Mouse (Mus musculus): ENCODE data around the gene Tomm40. TPM values are rescaled to one million over a fixed set of nuclear protein-coding genes. Genes with fewer than 3 reads are reported as not detected.
"Not testable (repeated sequence)": the region's sequence is repeated elsewhere in the genome, so short reads cannot be mapped to it uniquely, and the experiment has no call there.

The Tomm40 gene
- polyA plus RNA-seq, 2 experiments = 101 to 124 TPM

DNA sequence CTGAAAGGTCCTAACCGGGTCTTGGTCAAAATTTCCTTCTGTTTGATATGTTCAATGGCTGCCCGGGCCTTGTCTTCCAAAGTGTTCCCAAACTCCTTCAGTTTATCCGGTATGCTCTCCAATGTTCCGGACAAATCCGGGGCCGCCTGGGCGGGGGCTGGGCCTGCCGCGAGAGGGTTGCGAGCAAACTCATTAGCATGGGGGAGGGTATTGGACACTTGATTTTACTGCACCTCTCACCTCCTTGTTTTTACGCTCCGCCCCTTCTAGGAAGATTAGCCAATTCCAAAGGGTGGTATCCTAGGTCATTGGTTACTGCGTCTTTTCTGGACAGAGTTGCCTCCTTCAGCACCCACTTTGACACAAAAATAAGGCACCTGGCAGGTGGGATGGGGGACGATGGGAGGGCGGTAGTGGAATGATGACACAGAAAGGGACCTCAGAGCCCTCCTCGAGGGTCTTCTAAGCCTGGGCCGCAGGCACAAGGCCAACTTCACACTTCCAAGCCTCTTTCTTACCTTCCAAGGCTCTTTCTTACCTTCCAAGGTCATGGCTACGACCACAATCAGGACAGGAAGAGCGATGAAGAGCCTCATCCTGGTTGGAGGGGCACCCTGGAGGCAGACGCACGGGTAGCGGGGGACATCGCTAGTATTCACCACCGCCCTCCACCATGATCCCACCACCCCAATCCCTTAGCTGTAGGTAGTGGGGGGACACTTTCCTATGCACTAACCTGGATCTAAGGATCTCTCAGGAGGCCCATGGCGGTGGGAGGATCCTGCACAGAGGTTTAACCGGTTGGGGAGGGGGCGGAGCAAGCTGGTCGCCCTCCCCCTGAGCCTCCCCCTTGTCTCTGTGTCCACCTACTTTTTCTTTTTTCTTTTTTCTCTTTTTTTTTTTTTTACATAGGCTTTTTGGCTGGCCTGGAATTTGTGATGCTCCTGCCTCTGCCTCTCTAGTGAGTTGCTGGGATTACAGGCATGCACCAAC is 23.1 kb downstream of the Tomm40 start, which contains the start of gene Apoc1:
Gene Apoc1, minus strand, starts transcription at position 788 of the 993 bp plus-strand sequence.
- Histone ChIP-seq H3K27ac (replicated peaks; ENCODE audit: low read depth, low read length) (no peak within 1 kb of the TSS), H3K4me2 (replicated peaks; ENCODE audit: low read depth, low read length, severe bottlenecking) (no peak within 1 kb of the TSS), H3K9me3 (ENCODE audit: control insufficient read depth, low read length) (no peaks in the 10 kb centered on the region; the same call in 1 of the 2 replicates), H3K9ac (ENCODE audit: low read depth, low read length, severe bottlenecking) (no peak within 1 kb of the TSS), H3K4me3 (replicated peaks; ENCODE audit: low read length) (no peak within 1 kb of the TSS), H3K27me3 (ENCODE audit: control insufficient read depth, insufficient read depth, low read length) (no peaks in the 10 kb centered on the region), H3K36me3 (ENCODE audit: control insufficient read depth, insufficient read depth, low read length) (peaks cover 3% of the 10 kb centered on the region; the same call in 1 of the 2 replicates), H3K4me1 (ENCODE audit: control insufficient read depth, insufficient read depth, low read length) (no peaks in the 10 kb centered on the region; the same call in 1 of the 2 replicates)
- ATAC-seq (ENCODE audit: low FRiP score, low read depth) = no peak
- WGBS = 48% methylated on average over 28 of the region's 28 CpGs
- no peak for DNase-seq (ENCODE audit: low spot score)
- no peak for TF ChIP-seq POLR2A (IDR thresholded peaks at IDR 0.05; ENCODE audit: borderline replicate concordance, extremely low read depth, insufficient read depth, insufficient read length)

DNA sequence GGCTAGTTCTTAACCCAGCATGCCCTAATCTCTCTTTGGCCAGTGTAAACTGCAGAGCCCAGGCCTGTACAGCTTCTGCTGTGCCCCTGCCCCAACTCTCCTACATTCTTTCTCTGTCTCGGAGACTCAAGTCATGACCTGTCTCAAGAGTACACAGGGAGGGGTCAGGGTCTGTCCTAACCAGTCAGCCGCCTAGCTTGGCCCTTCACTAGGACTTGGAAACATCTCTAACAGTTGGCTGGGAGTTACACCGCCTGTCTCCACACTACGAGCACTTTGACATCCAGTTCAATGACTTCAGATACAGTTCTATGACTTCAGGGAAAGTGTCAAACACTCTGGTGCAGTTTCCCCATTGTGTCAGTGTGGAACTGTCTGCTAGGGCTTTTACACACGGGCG is 23.8 kb downstream of the Tomm40 start:
- no peak for TF ChIP-seq POLR2A (IDR thresholded peaks at IDR 0.05; ENCODE audit: borderline replicate concordance, extremely low read depth, insufficient read depth, insufficient read length)
- H3K27ac ChIP-seq (replicated peaks; ENCODE audit: low read depth, low read length) = no peak overlapping the region
- ATAC-seq (ENCODE audit: low FRiP score, low read depth) (no peak), DNase-seq (ENCODE audit: low spot score) (no peak)
- WGBS = 79% methylated on average over 6 of the region's 6 CpGs
- H3K4me2 ChIP-seq (replicated peaks; ENCODE audit: low read depth, low read length, severe bottlenecking) = no peak overlapping the region
- no peaks in the 10 kb centered on the region for H3K27me3 ChIP-seq (ENCODE audit: control insufficient read depth, insufficient read depth, low read length)
- no peaks in the 10 kb centered on the region; the same call in 1 of the 2 replicates for H3K4me1 ChIP-seq (ENCODE audit: control insufficient read depth, insufficient read depth, low read length)
- no peak overlapping the region for H3K4me3 ChIP-seq (replicated peaks; ENCODE audit: low read length)
- no peak overlapping the region for H3K9ac ChIP-seq (ENCODE audit: low read depth, low read length, severe bottlenecking)
- H3K36me3 ChIP-seq (ENCODE audit: control insufficient read depth, insufficient read depth, low read length) = peaks cover 3% of the 10 kb centered on the region; the same call in 1 of the 2 replicates
- no peaks in the 10 kb centered on the region; the same call in 1 of the 2 replicates for H3K9me3 ChIP-seq (ENCODE audit: control insufficient read depth, low read length)

DNA sequence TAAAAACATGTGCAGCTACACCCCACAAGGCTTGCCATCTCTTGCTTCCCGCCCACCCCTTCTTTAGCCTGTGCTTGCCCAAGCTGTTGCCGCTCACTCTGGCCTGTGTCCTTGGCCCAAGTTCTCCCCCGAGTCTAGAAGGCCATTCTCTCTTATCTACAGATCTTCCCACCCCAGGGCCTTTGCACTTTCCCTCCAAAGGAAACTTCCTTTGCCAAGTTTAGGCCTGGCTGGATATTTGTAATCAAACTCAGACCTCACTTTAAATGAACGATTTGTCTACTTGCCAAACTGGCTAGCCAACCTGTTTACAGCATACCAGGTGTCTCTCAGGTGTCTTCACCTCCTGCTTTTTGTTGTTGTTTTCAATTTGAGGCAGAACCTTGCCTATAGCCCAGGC is 24.4 kb downstream of the Tomm40 start:
- H3K4me1 ChIP-seq (ENCODE audit: control insufficient read depth, insufficient read depth, low read length) = no peaks in the 10 kb centered on the region; the same call in 1 of the 2 replicates
- no peaks in the 10 kb centered on the region for H3K9me3 ChIP-seq (ENCODE audit: control insufficient read depth, low read length)
- no peak overlapping the region for H3K4me3 ChIP-seq (replicated peaks; ENCODE audit: low read length)
- H3K4me2 ChIP-seq (replicated peaks; ENCODE audit: low read depth, low read length, severe bottlenecking) = no peak overlapping the region
- ATAC-seq (ENCODE audit: low FRiP score, low read depth) (no peak), DNase-seq (ENCODE audit: low spot score) (no peak)
- WGBS = 90% methylated on average over 4 of the region's 4 CpGs
- no peak overlapping the region for H3K27ac ChIP-seq (replicated peaks; ENCODE audit: low read depth, low read length)
- H3K36me3 ChIP-seq (ENCODE audit: control insufficient read depth, insufficient read depth, low read length) = no peaks in the 10 kb centered on the region
- no peak for TF ChIP-seq POLR2A (IDR thresholded peaks at IDR 0.05; ENCODE audit: borderline replicate concordance, extremely low read depth, insufficient read depth, insufficient read length)
- no peak overlapping the region for H3K9ac ChIP-seq (ENCODE audit: low read depth, low read length, severe bottlenecking)
- H3K27me3 ChIP-seq (ENCODE audit: control insufficient read depth, insufficient read depth, low read length) = no peaks in the 10 kb centered on the region

DNA sequence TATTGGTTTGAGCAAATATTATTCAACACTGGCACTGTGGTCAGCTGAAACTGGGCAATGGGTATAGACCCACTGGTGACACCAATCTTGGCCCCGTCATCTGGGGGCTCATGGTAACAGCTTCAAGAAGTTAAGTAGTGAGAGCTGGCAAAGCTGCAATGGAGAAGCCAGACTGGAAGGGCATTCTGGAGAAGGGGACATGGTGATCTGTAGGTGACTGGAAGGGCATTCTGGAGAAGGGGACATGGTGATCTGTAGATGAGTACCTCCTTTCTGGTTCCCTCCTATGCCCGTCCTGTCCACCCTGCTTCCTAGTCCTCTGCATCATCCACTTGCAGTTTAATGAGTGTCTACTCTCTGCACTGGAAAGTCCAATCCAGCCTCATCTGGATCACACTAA is 26.6 kb downstream of the Tomm40 start:
- DNase-seq (ENCODE audit: low spot score) = no peak
- Histone ChIP-seq H3K4me3 (replicated peaks; ENCODE audit: low read length) (no peak overlapping the region), H3K4me2 (replicated peaks; ENCODE audit: low read depth, low read length, severe bottlenecking) (no peak overlapping the region), H3K36me3 (ENCODE audit: control insufficient read depth, insufficient read depth, low read length) (no peaks in the 10 kb centered on the region), H3K9me3 (ENCODE audit: control insufficient read depth, low read length) (no peaks in the 10 kb centered on the region), H3K27me3 (ENCODE audit: control insufficient read depth, insufficient read depth, low read length) (no peaks in the 10 kb centered on the region), H3K4me1 (ENCODE audit: control insufficient read depth, insufficient read depth, low read length) (no peaks in the 10 kb centered on the region; the same call in 1 of the 2 replicates), H3K9ac (ENCODE audit: low read depth, low read length, severe bottlenecking) (no peak overlapping the region), H3K27ac (replicated peaks; ENCODE audit: low read depth, low read length) (no peak overlapping the region)
- no peak for TF ChIP-seq POLR2A (IDR thresholded peaks at IDR 0.05; ENCODE audit: borderline replicate concordance, extremely low read depth, insufficient read depth, insufficient read length)
- no peak for ATAC-seq (ENCODE audit: low FRiP score, low read depth)
- 100% methylated on average over 2 of the region's 2 CpGs for WGBS

DNA sequence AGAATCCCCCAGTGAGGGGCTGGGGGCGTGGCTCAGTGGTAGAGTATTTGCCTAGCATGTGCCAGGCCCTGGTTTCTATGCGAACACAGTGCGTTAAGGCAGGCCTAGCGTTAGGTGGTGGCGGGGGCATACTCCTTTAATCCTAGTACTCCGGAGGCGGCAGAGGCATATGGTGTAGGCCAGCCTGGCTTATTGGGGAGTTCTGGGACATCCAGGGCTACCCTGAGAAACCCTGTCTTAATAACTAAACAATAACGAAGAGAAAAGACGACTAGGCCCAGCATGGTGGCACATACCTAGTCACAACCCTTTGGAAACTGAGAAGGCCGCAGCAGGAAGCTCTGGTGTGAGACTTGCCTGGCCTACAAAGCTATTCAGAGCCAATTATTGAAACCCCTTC is 27.1 kb downstream of the Tomm40 start:
- 91% methylated on average over 10 of the region's 10 CpGs for WGBS
- no peaks in the 10 kb centered on the region for H3K9me3 ChIP-seq (ENCODE audit: control insufficient read depth, low read length)
- ATAC-seq (ENCODE audit: low FRiP score, low read depth) (no peak), DNase-seq (ENCODE audit: low spot score) (no peak)
- H3K27me3 ChIP-seq (ENCODE audit: control insufficient read depth, insufficient read depth, low read length) = no peaks in the 10 kb centered on the region
- H3K4me1 ChIP-seq (ENCODE audit: control insufficient read depth, insufficient read depth, low read length) = no peaks in the 10 kb centered on the region
- no peak overlapping the region for H3K4me2 ChIP-seq (replicated peaks; ENCODE audit: low read depth, low read length, severe bottlenecking)
- no peak overlapping the region for H3K27ac ChIP-seq (replicated peaks; ENCODE audit: low read depth, low read length)
- H3K4me3 ChIP-seq (replicated peaks; ENCODE audit: low read length) = no peak overlapping the region
- no peak overlapping the region for H3K9ac ChIP-seq (ENCODE audit: low read depth, low read length, severe bottlenecking)
- TF ChIP-seq POLR2A (IDR thresholded peaks at IDR 0.05; ENCODE audit: borderline replicate concordance, extremely low read depth, insufficient read depth, insufficient read length) = no peak
- H3K36me3 ChIP-seq (ENCODE audit: control insufficient read depth, insufficient read depth, low read length) = no peaks in the 10 kb centered on the region

DNA sequence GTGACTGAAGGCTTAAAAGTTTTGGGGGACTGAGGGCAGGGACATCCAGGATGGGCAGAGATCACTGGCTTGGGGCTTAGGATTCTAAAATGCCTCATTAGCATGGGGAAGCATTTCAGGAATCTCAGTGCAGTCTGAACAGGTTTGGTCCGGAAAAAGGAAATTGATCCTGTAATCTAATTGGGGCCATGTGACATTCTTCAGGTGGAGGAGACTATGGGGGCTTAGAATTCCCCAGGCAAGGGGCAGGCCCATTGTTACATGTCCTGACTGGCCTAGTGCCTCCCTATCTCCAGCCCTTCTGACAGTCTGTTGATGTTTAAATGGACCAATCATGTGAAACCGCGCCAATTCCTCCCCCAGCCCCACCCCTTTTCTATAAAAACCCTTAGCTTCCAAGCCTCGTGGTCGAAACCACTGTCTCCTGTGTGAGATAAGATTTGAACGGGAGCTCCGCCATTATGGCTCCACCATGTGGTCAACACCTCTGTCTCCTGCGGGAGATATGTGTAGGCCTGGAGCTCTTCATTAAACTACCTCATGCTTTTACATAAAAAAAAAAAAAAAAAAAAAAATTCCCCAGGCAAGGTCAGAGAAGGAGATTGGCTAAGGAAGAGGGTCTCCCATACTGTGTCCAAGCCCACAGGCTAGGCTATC is 28.2 kb downstream of the Tomm40 start:
- H3K4me1 ChIP-seq (ENCODE audit: control insufficient read depth, insufficient read depth, low read length); DNase-seq (ENCODE audit: low spot score); H3K27ac ChIP-seq (replicated peaks; ENCODE audit: low read depth, low read length); ATAC-seq (ENCODE audit: low FRiP score, low read depth); H3K9me3 ChIP-seq (ENCODE audit: control insufficient read depth, low read length); H3K4me2 ChIP-seq (replicated peaks; ENCODE audit: low read depth, low read length, severe bottlenecking); H3K9ac ChIP-seq (ENCODE audit: low read depth, low read length, severe bottlenecking); H3K27me3 ChIP-seq (ENCODE audit: control insufficient read depth, insufficient read depth, low read length); H3K4me3 ChIP-seq (replicated peaks; ENCODE audit: low read length); H3K36me3 ChIP-seq (ENCODE audit: control insufficient read depth, insufficient read depth, low read length): not testable (repeated sequence)
- 53% methylated on average over 6 of the region's 8 CpGs for WGBS
